Mouse (Mus musculus) megakaryocyte, embryonic 14.5 days (primary cell): ENCODE measurements at regions not wholly inside any gene's neighbourhood (a gene's known extent, or its start where the extent isn't known, plus 50 kb on each side); places are given as distances from the start of the nearest gene placed in this dataset.

Experiments used
- H3K27me3 ChIP-seq: replicated peaks from 2 replicates; pipeline ENCODE3; 2012; ENCODE audit warnings: inconsistent platforms
- H3K36me3 ChIP-seq: replicated peaks from 2 replicates; pipeline ENCODE3; 2012; ENCODE audit warnings: low read length, inconsistent platforms, mixed read lengths
- H3K4me1 ChIP-seq: 2 replicates; pipeline ENCODE4 v1.6.1; 2012; ENCODE audit warnings: inconsistent platforms
- H3K4me3 ChIP-seq: replicated peaks from 2 replicates; pipeline ENCODE3; 2012; ENCODE audit warnings: moderate library complexity, mild to moderate bottlenecking, inconsistent platforms
- H3K9me3 ChIP-seq: 2 replicates; pipeline ENCODE4 v1.6.1; 2012; ENCODE audit warnings: inconsistent platforms
- FLI1 ChIP-seq: IDR thresholded peaks from 2 replicates; pipeline ENCODE4 v1.6.1; 2012; ENCODE audit warnings: low read length, inconsistent platforms, mixed read lengths
- GATA1 ChIP-seq: IDR thresholded peaks from 3 replicates; pipeline ENCODE4 v1.6.1; 2012; ENCODE audit warnings: mixed read lengths, low read length, inconsistent platforms, borderline replicate concordance

- Histone ChIP-seq H3K27me3 (no peaks in the 10 kb centered on the region), H3K9me3 (peaks cover 75% of the 10 kb centered on the region), H3K4me3 (no peak overlapping the region), H3K4me1 (no peaks in the 10 kb centered on the region), H3K36me3 (no peaks in the 10 kb centered on the region)
- TF ChIP-seq FLI1 = no peak
- TF ChIP-seq GATA1 = no peak
These were observed 196.1 kb upstream of the A430005L14Rik start for GRCm38 (mm10) chr4:153760934-153761333.

- Histone ChIP-seq H3K9me3 (peaks cover 79% of the 10 kb centered on the region), H3K27me3 (no peaks in the 10 kb centered on the region), H3K4me1 (no peaks in the 10 kb centered on the region), H3K36me3 (no peaks in the 10 kb centered on the region), H3K4me3 (no peak overlapping the region)
- TF ChIP-seq FLI1 = no peak
- no peak for TF ChIP-seq GATA1
These were observed 193.6 kb upstream of the A430005L14Rik start for GRCm38 (mm10) chr4:153763413-153763812.

GRCm38 (mm10) chr4:153767713-153768112 is 189.3 kb upstream of the A430005L14Rik start:
- Histone ChIP-seq H3K27me3 (no peaks in the 10 kb centered on the region), H3K9me3 (peaks cover 72% of the 10 kb centered on the region), H3K4me3 (no peak overlapping the region), H3K36me3 (no peaks in the 10 kb centered on the region), H3K4me1 (no peaks in the 10 kb centered on the region)
- TF ChIP-seq GATA1 = no peak

GRCm38 (mm10) chr4:153768350-153768749 is 188.7 kb upstream of the A430005L14Rik start:
- no peaks in the 10 kb centered on the region for H3K4me1 ChIP-seq
- H3K9me3 ChIP-seq = peaks cover 73% of the 10 kb centered on the region
- no peak for TF ChIP-seq GATA1
- no peak for TF ChIP-seq FLI1
- H3K27me3 ChIP-seq = no peaks in the 10 kb centered on the region
- H3K4me3 ChIP-seq = no peak overlapping the region
- no peaks in the 10 kb centered on the region for H3K36me3 ChIP-seq

- H3K4me3 ChIP-seq = no peak overlapping the region
- no peaks in the 10 kb centered on the region for H3K36me3 ChIP-seq
- no peak for TF ChIP-seq FLI1
- no peak for TF ChIP-seq GATA1
- no peaks in the 10 kb centered on the region for H3K27me3 ChIP-seq
- no peaks in the 10 kb centered on the region for H3K4me1 ChIP-seq
- H3K9me3 ChIP-seq = peaks cover 72% of the 10 kb centered on the region
These were observed 186.4 kb upstream of the A430005L14Rik start for GRCm38 (mm10) chr4:153770675-153771074.

GRCm38 (mm10) chr4:153780501-153780900 is 176.5 kb upstream of the A430005L14Rik start:
- Histone ChIP-seq H3K9me3 (peaks cover 80% of the 10 kb centered on the region), H3K36me3 (no peaks in the 10 kb centered on the region), H3K27me3 (no peaks in the 10 kb centered on the region), H3K4me3 (no peak overlapping the region), H3K4me1 (no peaks in the 10 kb centered on the region)
- no peak for TF ChIP-seq FLI1
- TF ChIP-seq GATA1 = no peak

- Histone ChIP-seq H3K9me3 (peaks cover 79% of the 10 kb centered on the region), H3K36me3 (no peaks in the 10 kb centered on the region), H3K27me3 (no peaks in the 10 kb centered on the region), H3K4me3 (no peak overlapping the region), H3K4me1 (no peaks in the 10 kb centered on the region)
- TF ChIP-seq FLI1 (no peak), GATA1 (no peak)
These were observed 175.8 kb upstream of the A430005L14Rik start for GRCm38 (mm10) chr4:153781271-153781670.

- H3K27me3 ChIP-seq = no peaks in the 10 kb centered on the region
- peaks cover 77% of the 10 kb centered on the region for H3K9me3 ChIP-seq
- H3K36me3 ChIP-seq = no peaks in the 10 kb centered on the region
- no peaks in the 10 kb centered on the region for H3K4me1 ChIP-seq
- TF ChIP-seq FLI1 (no peak), GATA1 (no peak)
- H3K4me3 ChIP-seq = peak overlapping the region; percentile 2
These were observed 175.0 kb upstream of the A430005L14Rik start for GRCm38 (mm10) chr4:153781981-153782521.

GRCm38 (mm10) chr4:153784401-153784800 is 172.6 kb upstream of the A430005L14Rik start:
- Histone ChIP-seq H3K27me3 (no peaks in the 10 kb centered on the region), H3K9me3 (peaks cover 76% of the 10 kb centered on the region), H3K36me3 (no peaks in the 10 kb centered on the region), H3K4me3 (no peak overlapping the region), H3K4me1 (no peaks in the 10 kb centered on the region)
- TF ChIP-seq FLI1 (no peak), GATA1 (no peak)

- H3K9me3 ChIP-seq = peaks cover 67% of the 10 kb centered on the region
- H3K27me3 ChIP-seq = no peaks in the 10 kb centered on the region
- TF ChIP-seq GATA1 = no peak
- TF ChIP-seq FLI1 = no peak
- no peak overlapping the region for H3K4me3 ChIP-seq
- no peaks in the 10 kb centered on the region for H3K36me3 ChIP-seq
- H3K4me1 ChIP-seq = no peaks in the 10 kb centered on the region
These were observed 171.5 kb upstream of the A430005L14Rik start for GRCm38 (mm10) chr4:153785564-153785963.

- no peak for TF ChIP-seq FLI1
- no peaks in the 10 kb centered on the region for H3K27me3 ChIP-seq
- no peaks in the 10 kb centered on the region for H3K36me3 ChIP-seq
- H3K4me3 ChIP-seq = no peak overlapping the region
- H3K4me1 ChIP-seq = no peaks in the 10 kb centered on the region
- H3K9me3 ChIP-seq = peaks cover 59% of the 10 kb centered on the region
These were observed 164.7 kb upstream of the A430005L14Rik start for GRCm38 (mm10) chr4:153792307-153792706.
